34 mouse cellular contexts compared by ENCODE assay signal in the genomic region with DNA sequence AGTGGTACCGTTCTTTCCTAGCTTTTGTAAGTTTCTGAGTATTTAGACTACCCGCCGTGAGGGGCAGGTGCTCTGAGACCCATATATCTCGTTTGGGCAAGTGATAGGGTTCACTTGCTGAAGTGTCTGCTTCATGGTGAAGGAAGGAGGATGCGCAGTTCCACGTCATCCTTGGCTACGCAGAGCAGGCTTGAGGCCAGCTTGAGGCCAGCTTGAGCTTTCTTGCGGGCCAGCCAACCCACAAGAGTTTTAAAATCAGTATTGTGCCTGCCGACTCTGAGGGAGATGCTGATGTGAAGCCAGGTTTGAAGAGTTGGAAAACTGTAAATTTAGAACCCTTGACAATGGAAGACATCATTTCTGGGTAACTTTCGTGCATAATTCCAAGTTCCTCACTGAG. TPM values are rescaled to one million over a fixed set of nuclear protein-coding genes. Genes with fewer than 3 reads are reported as not detected.
DNase-seq lines count a peak whose midpoint lies in the region; ATAC-seq and TF ChIP-seq lines count a peak whose summit lies in the region.
"Had no signal": no experiment of that assay in that cellular context is flagged by ENCODE, and none has a peak within 500 bp of the region (broad histone marks: within the 10 kb centered on the region; RNA-seq: fewer than 3 reads in every experiment).

No protein-coding gene starts in this region.

- H3K27me3 ChIP-seq in testis, adult 2 months (ENCODE audit: control insufficient read depth, insufficient read depth, low read length): no peaks in the 10 kb centered on the region
- H3K27me3 ChIP-seq: embryonic facial prominence, embryonic 13.5 days; hindbrain, embryonic 15.5 days; kidney, embryonic 15.5 days; stomach, embryonic 15.5 days had no signal

- H3K36me3 ChIP-seq in testis, adult 2 months (ENCODE audit: control insufficient read depth, insufficient read depth, low read length): no peaks in the 10 kb centered on the region
- H3K36me3 ChIP-seq: embryonic facial prominence, embryonic 13.5 days; heart, embryonic 13.5 days; hindbrain, embryonic 15.5 days; kidney, embryonic 15.5 days; liver, embryonic 12.5 days; neural tube, embryonic 12.5 days; stomach, embryonic 15.5 days had no signal

- no peak for TF ChIP-seq CTCF in testis, adult 2 months (IDR thresholded peaks at IDR 0.05; ENCODE audit: control insufficient read depth, insufficient read depth, insufficient replicate concordance, low read depth, low read length)

- TF ChIP-seq POLR2A in testis, adult 2 months (IDR thresholded peaks at IDR 0.05; ENCODE audit: control insufficient read depth, low read depth, low read length): no peak

- no peak overlapping the region for H3K4me3 ChIP-seq in testis, adult 2 months (ENCODE audit: control insufficient read depth, low read depth, low read length)
- H3K4me3 ChIP-seq: embryonic facial prominence, embryonic 13.5 days; erythroblast, embryonic 14.5 days; heart, embryonic 13.5 days; hindbrain, embryonic 15.5 days; kidney, embryonic 15.5 days; liver, embryonic 12.5 days; myocyte; neural tube, embryonic 12.5 days; stomach, embryonic 15.5 days had no signal

- peaks cover 8% of the 10 kb centered on the region for H3K4me1 ChIP-seq in testis, adult 2 months (ENCODE audit: control insufficient read depth, insufficient read depth, low read length)
- H3K4me1 ChIP-seq: liver, embryonic 12.5 days had no signal

- H3K27ac ChIP-seq in testis, adult 2 months (ENCODE audit: control insufficient read depth, insufficient read depth, low read depth, low read length): peak overlapping the region; percentile 32
- H3K27ac ChIP-seq: embryonic facial prominence, embryonic 13.5 days; heart, embryonic 13.5 days; hindbrain, embryonic 15.5 days; kidney, embryonic 15.5 days; liver, embryonic 12.5 days; neural tube, embryonic 12.5 days; stomach, embryonic 15.5 days had no signal

- ATAC-seq in frontal cortex, adult (ENCODE audit: low TSS enrichment): peak; percentile 50
- ATAC-seq: forebrain, embryonic 16.5 days; inflammation-experienced regulatory T-cells, adult 6 months; liver, embryonic 12.5 days; liver, postnatal 0 days had no signal

- peak; percentile 43 to 51 for DNase-seq in cerebellum, adult 18-20 months
- DNase-seq in cerebellum, adult 8-10 months: no peak
- no peak for DNase-seq in frontal cortex, postnatal 36 days (ENCODE audit: low spot score in 2 of 2)
- DNase-seq in testis, postnatal 14 days (ENCODE audit: low spot score): no peak
- peak; percentile 31 for DNase-seq in telencephalon, adult 2 months (ENCODE audit: low read depth, low spot score)
- no peak for DNase-seq in B cell, adult 2 months
- DNase-seq: adrenal gland, postnatal 14 days; embryo, embryonic 11 days; gastrocnemius, postnatal 10 days; heart, postnatal 10 days; kidney, adult 18-20 months; kidney, postnatal 4 days; layer of hippocampus, postnatal 36 days; left cerebral cortex, postnatal 4 days; liver, postnatal 0 days; lung, postnatal 36 days; thymus, adult 2 months; thymus, postnatal 36 days had no signal

RNA-seq across cellular contexts. Expression of gene Abhd6, which starts 5.2 kb away (rescaled TPM):
- polyA plus RNA-seq in testis, adult 2 months (2012; rRNA removed): 16.9 and 19.5 TPM in 2 replicates
- polyA plus RNA-seq: erythroblast, embryonic 14.5 days had no signal

RNA-seq across cellular contexts. Expression of gene Dnase1l3, which starts 13.6 kb away (rescaled TPM):
- polyA plus RNA-seq in testis, adult 2 months (2012; rRNA removed): 1.1 and 1.4 TPM in 2 replicates
- polyA plus RNA-seq: erythroblast, embryonic 14.5 days; forebrain, embryonic 11.5 days had no signal

RNA-seq across cellular contexts. Expression of gene Gm45521, which starts 50.8 kb away (rescaled TPM):
- 3.4 and 5.6 TPM in 2 replicates for polyA plus RNA-seq in testis, adult 2 months (2012; rRNA removed)
- polyA plus RNA-seq: embryonic facial prominence, embryonic 13.5 days; erythroblast, embryonic 14.5 days; forebrain, embryonic 11.5 days; gonadal fat pad, adult 2 months; heart, embryonic 13.5 days; hindbrain, embryonic 15.5 days; inflammation-experienced regulatory T-cells, adult 6 months; kidney, embryonic 15.5 days; liver, embryonic 12.5 days; liver, postnatal 0 days; lung, embryonic 16.5 days; myocyte; neural tube, embryonic 12.5 days; stomach, embryonic 15.5 days; thymus, adult 2 months had no signal

Comparison
In these comparisons a context has a peak if more than half of its experiments do, and no peak if none do; other contexts are left out.
1. DNase-seq: peak in cerebellum, adult 18-20 months (2 of 2) and telencephalon, adult 2 months (single experiment); none in cerebellum, adult 8-10 months (single experiment), frontal cortex, postnatal 36 days (0 of 2), testis, postnatal 14 days (single experiment) and B cell, adult 2 months (0 of 2).